In genomic region chr11:32128551-32128950, GRCm38 (mm10) we compare ENCODE assay signal across 23 mouse cellular contexts.
DNase-seq lines count a peak whose midpoint lies in the region; ATAC-seq and TF ChIP-seq lines count a peak whose summit lies in the region.
"Had no signal": no experiment of that assay in that cellular context is flagged by ENCODE, and none has a peak within 500 bp of the region (broad histone marks: within the 10 kb centered on the region; RNA-seq: fewer than 3 reads in every experiment).

No protein-coding gene starts in this region.

- peak; percentile 39 for DNase-seq in forebrain, embryonic 11.5 days (ENCODE audit: low spot score)
- peak in 1 of 2 experiments; percentile 43 for DNase-seq in left cerebral cortex, adult 2 months (ENCODE audit: extremely low spot score in 1 of 2, low spot score in 2 of 2)
- no peak for DNase-seq in left cerebral cortex, postnatal 4 days
- peak; percentile 87 for DNase-seq in brain, adult 2 months (ENCODE audit: low read depth, low spot score)
- no peak for DNase-seq in lung, postnatal 25 days (ENCODE audit: low spot score)
- DNase-seq in natural killer cell, adult 2 months (ENCODE audit: low spot score in 2 of 2): no peak
- DNase-seq: adrenal gland, postnatal 14 days; cerebellum, adult 11 months; cerebellum, postnatal 10 days; heart, postnatal 14 days; kidney, adult 18-20 months; kidney, postnatal 10 days; liver, embryonic 13.5 days; lung, embryonic 14.5 days; lung, postnatal 4 days; spleen, adult 18-20 months had no signal

- no peak for ATAC-seq in forebrain, embryonic 11.5 days (replicated peaks; ENCODE audit: low FRiP score)
- no peak for ATAC-seq in forebrain, embryonic 13.5 days
- no peak for ATAC-seq in midbrain, embryonic 16.5 days
- ATAC-seq: CD4-positive, CD25-positive, alpha-beta regulatory T cell, adult 4 months had no signal

- H3K36me3 ChIP-seq in forebrain, embryonic 11.5 days (ENCODE audit: control insufficient read depth, insufficient read depth, low read length): no peaks in the 10 kb centered on the region; the same call in 1 of the 2 replicates
- H3K36me3 ChIP-seq in forebrain, embryonic 13.5 days (ENCODE audit: poor library complexity, severe bottlenecking): no peaks in the 10 kb centered on the region
- no peaks in the 10 kb centered on the region for H3K36me3 ChIP-seq in midbrain, embryonic 16.5 days (ENCODE audit: control insufficient read depth, insufficient read depth, low read length)
- H3K36me3 ChIP-seq: embryonic facial prominence, embryonic 13.5 days; heart, embryonic 12.5 days; limb, embryonic 12.5 days; liver, embryonic 13.5 days; midbrain, embryonic 12.5 days had no signal

- H3K4me3 ChIP-seq in forebrain, embryonic 11.5 days (ENCODE audit: low read depth, low read length): no peak overlapping the region
- H3K4me3 ChIP-seq in forebrain, embryonic 13.5 days: no peak overlapping the region
- no peak overlapping the region for H3K4me3 ChIP-seq in left cerebral cortex, adult 2 months
- H3K4me3 ChIP-seq in midbrain, embryonic 16.5 days (ENCODE audit: low read depth, low read length): no peak overlapping the region
- H3K4me3 ChIP-seq: embryonic facial prominence, embryonic 13.5 days; heart, embryonic 12.5 days; limb, embryonic 12.5 days; liver, embryonic 13.5 days; midbrain, embryonic 12.5 days had no signal

- 0 out of 2 replicates have a peak, but pooled peaks cover 2% of the 10 kb centered on the region for H3K4me1 ChIP-seq in forebrain, embryonic 11.5 days (replicated peaks; ENCODE audit: control insufficient read depth, insufficient read depth, low read length)
- peaks cover 29% of the 10 kb centered on the region for H3K4me1 ChIP-seq in forebrain, embryonic 13.5 days
- peaks cover 16% of the 10 kb centered on the region for H3K4me1 ChIP-seq in midbrain, embryonic 16.5 days (ENCODE audit: control insufficient read depth, insufficient read depth, low read length)
- H3K4me1 ChIP-seq: heart, embryonic 12.5 days; liver, embryonic 13.5 days had no signal

- no peak overlapping the region for H3K9ac ChIP-seq in forebrain, embryonic 11.5 days (ENCODE audit: low read length)
- no peak overlapping the region for H3K9ac ChIP-seq in forebrain, embryonic 13.5 days
- no peak overlapping the region for H3K9ac ChIP-seq in midbrain, embryonic 16.5 days (ENCODE audit: low read depth, low read length)
- H3K9ac ChIP-seq: embryonic facial prominence, embryonic 13.5 days; heart, embryonic 12.5 days; limb, embryonic 12.5 days; liver, embryonic 13.5 days; lung, embryonic 14.5 days; midbrain, embryonic 12.5 days had no signal

- TF ChIP-seq CTCF in left cerebral cortex, adult 2 months (IDR thresholded peaks at IDR 0.05): no peak

- H3K4me2 ChIP-seq in forebrain, embryonic 11.5 days (ENCODE audit: low read depth, low read length, severe bottlenecking): no peak overlapping the region
- H3K4me2 ChIP-seq in forebrain, embryonic 13.5 days: no peak overlapping the region
- no peak overlapping the region for H3K4me2 ChIP-seq in midbrain, embryonic 16.5 days (ENCODE audit: low read length)
- H3K4me2 ChIP-seq: embryonic facial prominence, embryonic 13.5 days; heart, embryonic 12.5 days; limb, embryonic 12.5 days; liver, embryonic 13.5 days; lung, embryonic 14.5 days; midbrain, embryonic 12.5 days had no signal

- H3K27ac ChIP-seq in forebrain, embryonic 11.5 days (ENCODE audit: low read depth, low read length): no peak overlapping the region
- H3K27ac ChIP-seq in forebrain, embryonic 13.5 days: no peak overlapping the region
- H3K27ac ChIP-seq in left cerebral cortex, adult 2 months: peak overlapping the region; percentile 81; the same call in 1 of the 2 replicates
- H3K27ac ChIP-seq in midbrain, embryonic 16.5 days (ENCODE audit: low read length): peak overlapping the region; percentile 80
- H3K27ac ChIP-seq: embryonic facial prominence, embryonic 13.5 days; limb, embryonic 12.5 days; liver, embryonic 13.5 days; midbrain, embryonic 12.5 days had no signal

- intact Hi-C loops in left cerebral cortex, adult 2 months (cut with DNase I): loop anchor here (2.0 to 5.0 kb wide), 2 partner anchors 46 to 68 kb away; no protein-coding TSS in a partner anchor
- intact Hi-C loops in left cerebral cortex, postnatal 4 days (cut with DNase I): no loop called here

- no peaks in the 10 kb centered on the region for H3K27me3 ChIP-seq in forebrain, embryonic 11.5 days (ENCODE audit: control insufficient read depth, insufficient read depth, low read length)
- H3K27me3 ChIP-seq in forebrain, embryonic 13.5 days: no peaks in the 10 kb centered on the region
- no peaks in the 10 kb centered on the region for H3K27me3 ChIP-seq in midbrain, embryonic 16.5 days (ENCODE audit: control insufficient read depth, insufficient read depth, low read depth, low read length)
- H3K27me3 ChIP-seq: embryonic facial prominence, embryonic 13.5 days; limb, embryonic 12.5 days; liver, embryonic 13.5 days; midbrain, embryonic 12.5 days had no signal

- no peaks in the 10 kb centered on the region for H3K9me3 ChIP-seq in forebrain, embryonic 11.5 days (ENCODE audit: control insufficient read depth, low read length)
- H3K9me3 ChIP-seq in forebrain, embryonic 13.5 days (replicated peaks): no peaks in the 10 kb centered on the region
- no peaks in the 10 kb centered on the region for H3K9me3 ChIP-seq in midbrain, embryonic 16.5 days (replicated peaks; ENCODE audit: control insufficient read depth, low read length, poor library complexity, severe bottlenecking)
- H3K9me3 ChIP-seq: embryonic facial prominence, embryonic 13.5 days; liver, embryonic 13.5 days; midbrain, embryonic 12.5 days had no signal

- 56% methylated on average over 7 of the region's 7 CpGs for WGBS in forebrain, embryonic 11.5 days
- 64% methylated on average over 7 of the region's 7 CpGs for WGBS in forebrain, embryonic 13.5 days
- 49% methylated on average over 7 of the region's 7 CpGs for WGBS in midbrain, embryonic 16.5 days

Comparison
In these comparisons a context has a peak if more than half of its experiments do, and no peak if none do; other contexts are left out.
1. DNase-seq: peak in forebrain, embryonic 11.5 days (single experiment) and brain, adult 2 months (single experiment); none in left cerebral cortex, postnatal 4 days (single experiment), lung, postnatal 25 days (single experiment) and natural killer cell, adult 2 months (0 of 2).
2. H3K27ac ChIP-seq: peak in left cerebral cortex, adult 2 months (single experiment) and midbrain, embryonic 16.5 days (single experiment); none in forebrain, embryonic 11.5 days (single experiment) and forebrain, embryonic 13.5 days (single experiment).